Mouse (Mus musculus): Measurements from ENCODE around the gene Vmn1r95. TPM values are rescaled to one million over a fixed set of nuclear protein-coding genes. Genes with fewer than 3 reads are reported as not detected.

Gene Vmn1r95
- polyA plus RNA-seq (2012; rRNA removed): not detected in 2 replicates

GRCm38 (mm10) chr7:20193410-20193809 lies at the start of gene Vmn1r95:
TSS of gene Vmn1r95 (plus strand) at chr7:20193710.

GRCm38 (mm10) chr7:20168277-20168676 lies 25.2 kb upstream of the Vmn1r95 start, which contains the start of gene Vmn1r94:
TSS of gene Vmn1r94 (minus strand) at chr7:20168377.

GRCm38 (mm10) chr7:20205507-20205906 lies 12.0 kb downstream of the Vmn1r95 start, which contains the start of gene Gm6164:
TSS of gene Gm6164 (minus strand) at chr7:20205607.

GRCm38 (mm10) chr7:20233728-20234127 lies 40.2 kb downstream of the Vmn1r95 start, which contains the start of gene Gm4498:
TSS of gene Gm4498 (minus strand) at chr7:20233828.

Other genes starting within 250 kb of the Vmn1r95 start
- 0.34 and 0.91 TPM in 2 replicates for gene Igsf23, start 243.0 kb upstream of the Vmn1r95 start, polyA plus RNA-seq (2012; rRNA removed)
- 0.02 TPM in 1 of 2 replicates, not detected in the other for gene Ceacam20, start 228.3 kb upstream of the Vmn1r95 start, polyA plus RNA-seq (2012; rRNA removed)
- not detected in 2 replicates for gene Nlrp9b, start 202.2 kb upstream of the Vmn1r95 start, polyA plus RNA-seq (2012; rRNA removed)
- gene Vmn1r91, start 94.0 kb upstream of the Vmn1r95 start, polyA plus RNA-seq (2012; rRNA removed): not detected in 2 replicates
- not detected in 2 replicates for gene Gm16442, start 71.1 kb upstream of the Vmn1r95 start, polyA plus RNA-seq (2012; rRNA removed)
- not detected in 2 replicates for gene Vmn1r93, start 54.6 kb upstream of the Vmn1r95 start, polyA plus RNA-seq (2012; rRNA removed)
- gene Vmn1r94, start 25.3 kb upstream of the Vmn1r95 start, polyA plus RNA-seq (2012; rRNA removed): not detected in 2 replicates
- gene Gm6164, start 11.9 kb downstream of the Vmn1r95 start, polyA plus RNA-seq (2012; rRNA removed): not detected in 2 replicates
- gene Gm4498, start 40.1 kb downstream of the Vmn1r95 start, polyA plus RNA-seq (2012; rRNA removed): not detected in 2 replicates
- not detected in 2 replicates for gene Gm5890, start 69.1 kb downstream of the Vmn1r95 start, polyA plus RNA-seq (2012; rRNA removed)
- gene Gm4133, start 140.4 kb downstream of the Vmn1r95 start, polyA plus RNA-seq (2012; rRNA removed): not detected in 2 replicates
- gene Gm5728, start 181.7 kb downstream of the Vmn1r95 start, polyA plus RNA-seq (2012; rRNA removed): not detected in 2 replicates
- not detected in 2 replicates for gene Vmn1r100, start 224.2 kb downstream of the Vmn1r95 start, polyA plus RNA-seq (2012; rRNA removed)
- gene Vmn1r101, start 248.9 kb downstream of the Vmn1r95 start, polyA plus RNA-seq (2012; rRNA removed): not detected in 2 replicates